Mouse (Mus musculus): Measurements from ENCODE around the gene Map4k1.

DNA sequence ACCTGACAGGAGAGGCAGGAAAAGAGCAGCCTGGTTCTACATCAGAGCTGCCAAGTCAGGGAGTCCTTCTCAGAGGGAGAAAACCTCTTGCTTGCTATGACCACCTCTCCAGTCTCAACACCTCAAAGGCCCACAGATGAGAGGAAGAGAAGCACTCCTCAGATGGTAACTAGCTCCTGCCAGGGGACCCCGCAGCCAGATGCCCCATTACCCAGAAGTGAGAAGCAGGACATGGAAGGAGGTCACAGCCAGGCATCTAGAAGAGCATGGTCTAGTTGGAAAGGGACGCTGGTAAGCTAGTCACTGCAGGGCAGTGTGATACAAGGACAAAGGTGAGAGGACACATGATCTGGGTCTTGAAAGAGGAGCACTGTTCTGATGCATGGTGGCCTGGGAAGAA is 48.0 kb upstream of the Map4k1 start:
- TF ChIP-seq CTCF (IDR thresholded peaks at IDR 0.05; ENCODE audit: low read depth, low read length) (no peak), POLR2A (IDR thresholded peaks at IDR 0.05; ENCODE audit: borderline replicate concordance, low read depth, low read length) (no peak)
